Mouse (Mus musculus) midbrain, postnatal 0 days (tissue): ENCODE results near the gene Uox. TPM values are rescaled to one million over a fixed set of nuclear protein-coding genes. Genes with fewer than 3 reads are reported as not detected.
A peak's percentile ranks its signal among the peaks of the same experiment; 100 is the strongest.

Experiments
- ATAC-seq: fragments of 200-750 bp; cut with Nextera tagmentation; 2 replicates; pipeline ENCODE4 v1.8.0; 2017; ENCODE audit warnings: moderate number of reproducible peaks, mild to moderate bottlenecking, moderate TSS enrichment, moderate library complexity; ENCODE audit not compliant: low FRiP score
- DNase-seq: peaks from one replicate; pipeline ENCODE4 v3.0.0-alpha.2; 2015; ENCODE audit warnings: low spot score
- H3K27ac ChIP-seq: fragments of 300-500 bp; sonication (generic); 2 replicates; pipeline ENCODE4 v1.5.1; 2014; ENCODE audit warnings: low read depth, mild to moderate bottlenecking, low read length, mixed read lengths
- H3K27me3 ChIP-seq: fragments of 300-500 bp; sonication (generic); 2 replicates; pipeline ENCODE4 v1.6.1; 2014; ENCODE audit warnings: low read length, control low read depth, mixed read lengths; ENCODE audit not compliant: insufficient read depth
- H3K36me3 ChIP-seq: fragments of 300-500 bp; sonication (generic); 2 replicates; pipeline ENCODE4 v1.6.1; 2014; ENCODE audit warnings: low read length, control low read depth, mixed read lengths; ENCODE audit not compliant: insufficient read depth
- H3K4me1 ChIP-seq: fragments of 300-500 bp; sonication (generic); 2 replicates; pipeline ENCODE4 v1.6.1; 2014; ENCODE audit warnings: mild to moderate bottlenecking, control low read depth, antibody characterized with exemption, low read length, mixed read lengths; ENCODE audit not compliant: insufficient read depth
- H3K4me2 ChIP-seq: fragments of 300-500 bp; sonication (generic); 2 replicates; pipeline ENCODE4 v1.6.1; 2014; ENCODE audit warnings: low read depth, mild to moderate bottlenecking, low read length, mixed read lengths; ENCODE audit not compliant: poor library complexity, severe bottlenecking
- H3K4me3 ChIP-seq: fragments of 300-500 bp; sonication (generic); 2 replicates; pipeline ENCODE4 v1.5.1; 2014; ENCODE audit warnings: low read depth, mild to moderate bottlenecking, low read length, moderate library complexity
- H3K9ac ChIP-seq: fragments of 300-500 bp; sonication (generic); replicated peaks from 2 replicates; pipeline ENCODE4 v1.6.1; 2014; ENCODE audit warnings: mild to moderate bottlenecking, low read length, moderate library complexity, mixed read lengths; ENCODE audit not compliant: poor library complexity, severe bottlenecking
- H3K9me3 ChIP-seq: fragments of 300-500 bp; sonication (generic); 2 replicates; pipeline ENCODE4 v1.6.1; 2016; ENCODE audit warnings: low read length, control low read depth
- CTCF ChIP-seq: IDR thresholded peaks from 2 replicates; pipeline ENCODE4 v1.5.1; 2016; ENCODE audit warnings: antibody characterized with exemption, mild to moderate bottlenecking
- WGBS: fragments of 180-500 bp; shearing (Covaris S2); extraction: QIAGEN DNeasy Blood & Tissue Kit; methylation state at CpG from one replicate; pipeline ENCODE4 v1.1.7; 2014; 5-methylcytosine and 5-hydroxymethylcytosine counted together
- polyA plus RNA-seq: library from polyadenylated mRNA; unstranded; fragments of >200 nt; fragmentation: Nextera tagmentation; extraction: Ambion mirVana; gene quantifications from 2 replicates; pipeline ENCODE4 v1.2.1, GENCODE M21; 2015
- total RNA-seq: library from RNA; depleted of rRNA; stranded (reverse); fragments of >200 nt; gene quantifications from 2 replicates; pipeline ENCODE4 v1.2.3, GENCODE M21; 2014

Gene Uox
- total and polyA plus RNA-seq, 2 experiments from 2014 or later, result 0.30 TPM; not detected in 1

DNA sequence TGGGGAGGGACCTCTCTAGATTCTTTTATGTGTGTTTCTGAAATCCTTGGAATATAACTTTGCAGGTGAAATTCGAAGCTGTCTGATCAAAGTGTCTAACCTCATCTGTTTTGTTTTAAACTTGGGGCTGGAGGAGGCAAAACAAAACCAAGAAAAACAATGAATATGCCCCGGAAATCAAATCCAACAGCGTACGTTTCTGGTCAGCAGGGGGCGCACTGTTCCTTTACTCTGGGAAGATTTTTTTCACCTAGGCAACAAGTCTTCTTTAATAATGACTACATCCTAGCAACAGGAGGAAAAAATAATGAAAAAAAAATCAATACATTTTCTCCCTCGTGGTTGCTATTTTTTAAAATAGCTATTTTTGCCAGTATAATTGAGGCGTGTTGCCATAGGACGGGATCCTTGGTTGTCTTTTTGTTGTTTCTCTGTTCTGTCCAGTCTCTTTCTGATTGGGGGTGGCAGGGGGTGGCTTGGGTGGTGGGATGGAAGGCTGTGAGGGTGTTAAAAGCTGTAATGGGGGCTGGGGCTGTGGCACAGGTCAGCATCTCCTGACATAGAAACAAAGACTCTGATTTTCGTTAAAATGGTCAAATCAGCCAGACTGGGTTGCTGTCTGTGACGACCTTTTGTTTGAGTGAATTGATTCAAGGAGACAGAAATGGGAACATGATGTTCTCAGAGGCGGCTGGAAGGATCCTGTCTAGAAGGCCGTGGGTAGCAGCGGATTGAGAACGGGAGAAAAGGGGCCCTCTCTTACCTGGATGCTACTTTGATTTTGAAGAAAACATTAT is 5.8 kb upstream of the Uox start:
- Histone ChIP-seq H3K4me1 (no peaks in the 10 kb centered on the region), H3K27me3 (no peaks in the 10 kb centered on the region), H3K36me3 (no peaks in the 10 kb centered on the region), H3K9ac (no peak overlapping the region), H3K27ac (peak overlapping the region; percentile 64), H3K4me2 (peak overlapping the region; percentile 5; the same call in 1 of the 2 replicates), H3K4me3 (no peak overlapping the region), H3K9me3 (no peaks in the 10 kb centered on the region)
- peak; percentile 64; the same call in 1 of the 2 replicates for ATAC-seq
- TF ChIP-seq CTCF, result peak; percentile 89
- 15% methylated on average over 14 of the region's 14 CpGs for WGBS
- peak; percentile 85 for DNase-seq

DNA sequence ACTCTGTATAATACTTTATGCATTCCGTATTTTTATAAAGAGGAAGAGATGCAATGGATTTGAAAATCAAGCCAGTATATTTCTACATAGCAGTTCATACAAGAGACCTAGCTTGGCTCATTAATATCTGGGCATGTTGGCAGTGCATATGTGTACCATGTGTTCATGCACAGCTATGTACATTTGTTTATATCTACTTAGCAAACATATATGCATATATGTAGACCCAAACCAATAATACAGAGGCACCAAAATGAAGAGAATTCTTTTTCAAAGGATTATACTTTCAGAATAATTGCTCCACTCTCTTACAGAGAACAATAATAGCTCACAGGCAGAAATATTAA is 5.2 kb upstream of the Uox start:
- ATAC-seq (no peak; the same call in 1 of the 2 replicates), DNase-seq (no peak)
- no peak overlapping the region for H3K4me3 ChIP-seq
- WGBS, result 85% methylated on average over 1 of the region's 1 CpGs
- no peaks in the 10 kb centered on the region for H3K9me3 ChIP-seq
- no peaks in the 10 kb centered on the region for H3K4me1 ChIP-seq
- H3K27me3 ChIP-seq, result no peaks in the 10 kb centered on the region
- H3K36me3 ChIP-seq, result no peaks in the 10 kb centered on the region
- peak overlapping the region; percentile 64 for H3K27ac ChIP-seq
- TF ChIP-seq CTCF, result no peak
- H3K4me2 ChIP-seq, result no peak overlapping the region
- H3K9ac ChIP-seq, result no peak overlapping the region

DNA sequence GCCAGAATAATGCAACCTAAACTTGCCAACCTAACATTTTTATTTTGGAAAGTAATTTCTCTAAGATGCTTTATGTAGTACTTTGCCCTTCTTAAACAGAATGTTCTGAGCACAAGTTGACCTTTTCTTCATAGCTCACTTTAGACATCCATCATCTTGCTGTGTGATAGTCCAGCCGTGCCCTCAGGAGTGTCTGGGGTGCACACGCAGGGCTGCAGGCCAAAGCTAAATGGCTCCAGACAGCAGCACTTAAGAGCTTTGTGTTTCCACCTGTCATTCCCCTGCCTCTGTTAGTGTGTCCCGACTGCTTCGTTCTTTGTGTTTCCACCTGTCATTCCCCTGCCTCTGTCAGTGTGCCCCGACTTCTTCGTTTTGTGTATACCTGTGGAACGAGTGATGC is 2.9 kb upstream of the Uox start:
- no peak overlapping the region for H3K4me3 ChIP-seq
- no peak overlapping the region for H3K4me2 ChIP-seq
- H3K27ac ChIP-seq, result no peak overlapping the region
- ATAC-seq (no peak), DNase-seq (no peak)
- H3K27me3 ChIP-seq, result no peaks in the 10 kb centered on the region
- H3K9ac ChIP-seq, result no peak overlapping the region
- 85% methylated on average over 7 of the region's 7 CpGs for WGBS
- no peaks in the 10 kb centered on the region for H3K9me3 ChIP-seq
- H3K36me3 ChIP-seq, result no peaks in the 10 kb centered on the region
- no peaks in the 10 kb centered on the region for H3K4me1 ChIP-seq
- TF ChIP-seq CTCF, result no peak

DNA sequence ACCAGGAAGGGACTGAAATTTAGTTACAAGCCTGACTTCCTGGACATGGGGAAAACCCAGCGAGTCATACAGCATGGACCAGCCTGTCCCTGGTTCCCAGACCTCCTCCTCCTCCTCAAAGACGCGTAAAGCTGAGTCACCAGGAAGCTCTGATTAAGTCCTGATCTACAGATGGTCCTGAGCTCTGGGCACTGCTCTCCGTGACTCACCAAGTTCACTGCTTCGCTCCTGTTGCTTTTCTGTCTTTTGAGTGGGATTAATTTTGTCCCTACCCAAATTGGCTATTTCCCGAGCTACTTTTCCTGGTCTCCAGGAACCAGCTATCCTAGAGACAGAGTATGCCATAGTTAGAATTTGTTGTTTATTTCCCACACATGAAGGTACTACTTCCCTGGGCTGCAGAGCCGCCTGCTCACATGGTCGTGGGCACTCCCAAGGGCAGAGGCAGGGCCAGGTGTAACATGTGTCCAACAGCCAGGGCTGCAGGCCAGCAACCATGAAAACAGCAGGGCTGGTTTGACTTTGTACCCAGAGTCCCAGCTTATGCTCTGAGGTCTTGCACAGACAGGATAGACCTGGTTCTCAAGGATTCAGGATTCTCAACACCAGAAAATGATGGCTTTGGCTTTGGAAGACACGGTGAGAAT is 2.2 kb upstream of the Uox start:
- no peaks in the 10 kb centered on the region for H3K27me3 ChIP-seq
- no peaks in the 10 kb centered on the region for H3K36me3 ChIP-seq
- H3K9ac ChIP-seq, result no peak overlapping the region
- H3K4me3 ChIP-seq, result no peak overlapping the region
- no peak for ATAC-seq
- TF ChIP-seq CTCF, result no peak
- no peak for DNase-seq
- no peaks in the 10 kb centered on the region for H3K9me3 ChIP-seq
- H3K27ac ChIP-seq, result no peak overlapping the region
- 89% methylated on average over 9 of the region's 9 CpGs for WGBS
- no peak overlapping the region for H3K4me2 ChIP-seq
- H3K4me1 ChIP-seq, result no peaks in the 10 kb centered on the region

DNA sequence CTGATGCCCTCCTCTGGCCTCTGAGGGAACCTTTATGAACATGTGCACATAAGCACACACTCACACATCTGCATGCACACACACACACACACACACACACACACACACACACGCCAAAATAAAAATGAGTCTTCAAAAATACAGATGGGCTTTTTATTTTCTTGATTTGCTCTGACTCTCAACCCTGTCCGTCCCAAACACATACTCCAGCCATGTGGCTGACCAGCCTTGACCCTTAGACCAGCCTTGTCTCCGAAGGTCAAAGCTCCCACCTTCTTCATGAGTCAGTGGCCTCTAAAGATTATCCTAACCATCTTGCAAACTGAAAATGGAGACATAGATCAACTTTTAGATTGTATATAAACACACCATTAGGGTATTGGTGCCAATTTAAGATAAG is 632 bp upstream of the Uox start:
- no peaks in the 10 kb centered on the region for H3K4me1 ChIP-seq
- DNase-seq, result no peak
- H3K27me3 ChIP-seq, result no peaks in the 10 kb centered on the region
- WGBS, result 95% methylated on average over 3 of the region's 3 CpGs
- no peak overlapping the region for H3K4me2 ChIP-seq
- ATAC-seq, result no peak
- no peaks in the 10 kb centered on the region for H3K9me3 ChIP-seq
- no peak for TF ChIP-seq CTCF
- H3K27ac ChIP-seq, result no peak overlapping the region
- no peak overlapping the region for H3K9ac ChIP-seq
- no peak overlapping the region for H3K4me3 ChIP-seq
- no peaks in the 10 kb centered on the region for H3K36me3 ChIP-seq

DNA sequence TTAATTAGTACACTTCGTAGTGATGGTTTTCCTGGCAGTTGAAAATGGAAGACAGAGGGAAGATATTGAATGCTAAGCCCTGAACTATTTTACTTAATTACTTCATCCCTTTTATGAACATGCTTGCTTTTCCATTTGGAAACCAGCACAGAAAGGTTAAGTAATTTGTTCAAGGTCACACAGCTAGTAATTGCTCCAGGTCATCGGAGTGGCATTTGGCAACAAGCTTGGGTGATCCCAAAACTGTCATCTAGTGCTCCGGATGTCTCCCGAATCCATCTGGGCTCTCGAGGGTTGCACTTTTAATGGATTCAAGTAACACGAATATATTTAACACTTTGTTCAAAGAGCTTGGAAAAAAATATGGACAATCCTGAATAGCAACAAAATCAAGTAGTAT is 713 bp downstream of the Uox start:
- 86% methylated on average over 6 of the region's 6 CpGs for WGBS
- Histone ChIP-seq H3K4me1 (no peaks in the 10 kb centered on the region), H3K4me3 (no peak overlapping the region), H3K4me2 (no peak overlapping the region), H3K36me3 (no peaks in the 10 kb centered on the region), H3K9me3 (no peaks in the 10 kb centered on the region), H3K9ac (no peak overlapping the region), H3K27me3 (no peaks in the 10 kb centered on the region), H3K27ac (no peak overlapping the region)
- ATAC-seq, result no peak
- TF ChIP-seq CTCF, result no peak
- no peak for DNase-seq
